Mouse (Mus musculus): ENCODE results near the gene Gm20532. TPM values are rescaled to one million over a fixed set of nuclear protein-coding genes. Genes with fewer than 3 reads are reported as not detected.

Gm20532 gene
- polyA plus RNA-seq, 1 experiment: not detected

GRCm38 (mm10) chr2:26544265-26544664 lies 42.2 kb upstream of the Gm20532 start:
- 64% methylated on average over 3 of the region's 3 CpGs for WGBS
- Histone ChIP-seq H3K27me3 (ENCODE audit: control insufficient read depth, insufficient read depth, low read length) (no peaks in the 10 kb centered on the region), H3K36me3 (ENCODE audit: control insufficient read depth, insufficient read depth, low read length) (no peaks in the 10 kb centered on the region), H3K4me1 (ENCODE audit: control insufficient read depth, insufficient read depth, insufficient read length) (no peaks in the 10 kb centered on the region), H3K27ac (ENCODE audit: insufficient read depth, low read length) (peak overlapping the region; percentile 55; the same call in 1 of the 2 replicates), H3K4me3 (ENCODE audit: extremely low read depth, insufficient read depth, insufficient read length) (no peak overlapping the region)
- DNase-seq (ENCODE audit: low read depth in 1 of 2, low spot score in 2 of 2): no peak
- no peak for TF ChIP-seq POLR2A (IDR thresholded peaks at IDR 0.05; ENCODE audit: low read depth, low read length)
- TF ChIP-seq CTCF (IDR thresholded peaks at IDR 0.05; ENCODE audit: extremely low read depth, insufficient read depth, insufficient read length, insufficient replicate concordance): no peak

GRCm38 (mm10) chr2:26547481-26547880 lies 39.0 kb upstream of the Gm20532 start:
- Histone ChIP-seq H3K27ac (ENCODE audit: insufficient read depth, low read length) (no peak overlapping the region), H3K36me3 (ENCODE audit: control insufficient read depth, insufficient read depth, low read length) (no peaks in the 10 kb centered on the region), H3K4me1 (ENCODE audit: control insufficient read depth, insufficient read depth, insufficient read length) (no peaks in the 10 kb centered on the region; the same call in 1 of the 2 replicates), H3K4me3 (ENCODE audit: extremely low read depth, insufficient read depth, insufficient read length) (no peak overlapping the region), H3K27me3 (ENCODE audit: control insufficient read depth, insufficient read depth, low read length) (no peaks in the 10 kb centered on the region)
- 40% methylated on average over 2 of the region's 2 CpGs for WGBS
- DNase-seq (ENCODE audit: low read depth in 1 of 2, low spot score in 2 of 2): no peak
- TF ChIP-seq POLR2A (IDR thresholded peaks at IDR 0.05; ENCODE audit: low read depth, low read length): no peak
- no peak for TF ChIP-seq CTCF (IDR thresholded peaks at IDR 0.05; ENCODE audit: extremely low read depth, insufficient read depth, insufficient read length, insufficient replicate concordance)

GRCm38 (mm10) chr2:26549801-26550200 lies 36.6 kb upstream of the Gm20532 start:
- no peak overlapping the region for H3K27ac ChIP-seq (ENCODE audit: insufficient read depth, low read length)
- WGBS: 41% methylated on average over 10 of the region's 10 CpGs
- no peak for DNase-seq (ENCODE audit: low read depth in 1 of 2, low spot score in 2 of 2)
- H3K4me3 ChIP-seq (ENCODE audit: extremely low read depth, insufficient read depth, insufficient read length): no peak overlapping the region
- no peaks in the 10 kb centered on the region; the same call in 1 of the 2 replicates for H3K4me1 ChIP-seq (ENCODE audit: control insufficient read depth, insufficient read depth, insufficient read length)
- H3K27me3 ChIP-seq (ENCODE audit: control insufficient read depth, insufficient read depth, low read length): no peaks in the 10 kb centered on the region
- TF ChIP-seq CTCF (IDR thresholded peaks at IDR 0.05; ENCODE audit: extremely low read depth, insufficient read depth, insufficient read length, insufficient replicate concordance) (no peak), POLR2A (IDR thresholded peaks at IDR 0.05; ENCODE audit: low read depth, low read length) (no peak)
- H3K36me3 ChIP-seq (ENCODE audit: control insufficient read depth, insufficient read depth, low read length): no peaks in the 10 kb centered on the region

GRCm38 (mm10) chr2:26550205-26550604 lies 36.2 kb upstream of the Gm20532 start:
- no peaks in the 10 kb centered on the region; the same call in 1 of the 2 replicates for H3K4me1 ChIP-seq (ENCODE audit: control insufficient read depth, insufficient read depth, insufficient read length)
- no peaks in the 10 kb centered on the region for H3K36me3 ChIP-seq (ENCODE audit: control insufficient read depth, insufficient read depth, low read length)
- WGBS: 56% methylated on average over 3 of the region's 3 CpGs
- TF ChIP-seq CTCF (IDR thresholded peaks at IDR 0.05; ENCODE audit: extremely low read depth, insufficient read depth, insufficient read length, insufficient replicate concordance) (no peak), POLR2A (IDR thresholded peaks at IDR 0.05; ENCODE audit: low read depth, low read length) (no peak)
- H3K27me3 ChIP-seq (ENCODE audit: control insufficient read depth, insufficient read depth, low read length): no peaks in the 10 kb centered on the region
- no peak overlapping the region for H3K4me3 ChIP-seq (ENCODE audit: extremely low read depth, insufficient read depth, insufficient read length)
- H3K27ac ChIP-seq (ENCODE audit: insufficient read depth, low read length): peak overlapping the region; percentile 2; the same call in 1 of the 2 replicates
- no peak for DNase-seq (ENCODE audit: low read depth in 1 of 2, low spot score in 2 of 2)

- Histone ChIP-seq H3K4me1 (ENCODE audit: control insufficient read depth, insufficient read depth, insufficient read length) (no peaks in the 10 kb centered on the region; the same call in 1 of the 2 replicates), H3K36me3 (ENCODE audit: control insufficient read depth, insufficient read depth, low read length) (no peaks in the 10 kb centered on the region), H3K27me3 (ENCODE audit: control insufficient read depth, insufficient read depth, low read length) (no peaks in the 10 kb centered on the region), H3K4me3 (ENCODE audit: extremely low read depth, insufficient read depth, insufficient read length) (no peak overlapping the region), H3K27ac (ENCODE audit: insufficient read depth, low read length) (no peak overlapping the region)
- DNase-seq (ENCODE audit: low read depth in 1 of 2, low spot score in 2 of 2): no peak
- TF ChIP-seq POLR2A (IDR thresholded peaks at IDR 0.05; ENCODE audit: low read depth, low read length) (no peak), CTCF (IDR thresholded peaks at IDR 0.05; ENCODE audit: extremely low read depth, insufficient read depth, insufficient read length, insufficient replicate concordance) (no peak)
- WGBS: 56% methylated on average over 3 of the region's 3 CpGs
Measured at GRCm38 (mm10) chr2:26550777-26551176, 35.7 kb upstream of the Gm20532 start.

- H3K27ac ChIP-seq (ENCODE audit: insufficient read depth, low read length): peak overlapping the region; percentile 30
Measured at GRCm38 (mm10) chr2:26551446-26551845, 35.0 kb upstream of the Gm20532 start.

GRCm38 (mm10) chr2:26552066-26552465 lies 34.4 kb upstream of the Gm20532 start:
- Histone ChIP-seq H3K4me1 (ENCODE audit: control insufficient read depth, insufficient read depth, insufficient read length) (no peaks in the 10 kb centered on the region; the same call in 1 of the 2 replicates), H3K4me3 (ENCODE audit: extremely low read depth, insufficient read depth, insufficient read length) (no peak overlapping the region), H3K36me3 (ENCODE audit: control insufficient read depth, insufficient read depth, low read length) (no peaks in the 10 kb centered on the region), H3K27ac (ENCODE audit: insufficient read depth, low read length) (peak overlapping the region; percentile 30), H3K27me3 (ENCODE audit: control insufficient read depth, insufficient read depth, low read length) (no peaks in the 10 kb centered on the region)
- TF ChIP-seq CTCF (IDR thresholded peaks at IDR 0.05; ENCODE audit: extremely low read depth, insufficient read depth, insufficient read length, insufficient replicate concordance) (no peak), POLR2A (IDR thresholded peaks at IDR 0.05; ENCODE audit: low read depth, low read length) (no peak)
- DNase-seq (ENCODE audit: low read depth in 1 of 2, low spot score in 2 of 2): no peak
- WGBS: 55% methylated on average over 2 of the region's 2 CpGs

More at GRCm38 (mm10) chr2:26551446-26551845, 35.0 kb upstream of the Gm20532 start:
- Histone ChIP-seq H3K36me3 (ENCODE audit: control insufficient read depth, insufficient read depth, low read length) (no peaks in the 10 kb centered on the region), H3K4me1 (ENCODE audit: control insufficient read depth, insufficient read depth, insufficient read length) (no peaks in the 10 kb centered on the region; the same call in 1 of the 2 replicates), H3K4me3 (ENCODE audit: extremely low read depth, insufficient read depth, insufficient read length) (no peak overlapping the region), H3K27me3 (ENCODE audit: control insufficient read depth, insufficient read depth, low read length) (no peaks in the 10 kb centered on the region)
- TF ChIP-seq CTCF (IDR thresholded peaks at IDR 0.05; ENCODE audit: extremely low read depth, insufficient read depth, insufficient read length, insufficient replicate concordance) (no peak), POLR2A (IDR thresholded peaks at IDR 0.05; ENCODE audit: low read depth, low read length) (no peak)
- no peak for DNase-seq (ENCODE audit: low read depth in 1 of 2, low spot score in 2 of 2)
- whole genome bisulfite sequencing: 38% methylated on average over 8 of the region's 8 CpGs
